Mouse (Mus musculus): Measurements from ENCODE around the gene Psmb11. TPM values are rescaled to one million over a fixed set of nuclear protein-coding genes. Genes with fewer than 3 reads are reported as not detected.

Gene Psmb11
- polyA plus RNA-seq, 1 experiment from 2014 or later: not detected

DNA sequence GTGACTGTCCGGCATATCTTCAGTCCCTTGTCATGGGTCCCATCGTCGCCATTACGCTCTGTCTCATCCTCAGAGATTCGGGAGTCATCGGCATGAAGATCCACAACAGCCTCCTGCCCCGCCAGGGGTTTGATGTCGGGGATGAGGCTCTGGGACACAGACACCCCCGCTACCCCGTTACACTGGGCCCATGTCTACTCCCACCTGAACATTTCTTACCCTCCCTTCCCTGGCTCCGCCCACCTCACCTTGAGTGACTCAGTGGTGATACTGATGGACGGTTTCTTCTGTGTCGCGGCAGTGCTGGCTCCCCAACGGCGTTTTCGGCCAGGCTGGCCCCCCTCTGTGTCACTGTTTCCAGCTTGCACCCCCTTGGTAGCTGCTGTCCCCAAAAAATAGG is 25.2 kb downstream of the Psmb11 start:
- WGBS (ENCODE audit: insufficient replicate concordance): 93% methylated on average over 17 of the region's 17 CpGs
- no peak overlapping the region for H3K9ac ChIP-seq
- ATAC-seq: no peak
- no peaks in the 10 kb centered on the region for H3K9me3 ChIP-seq (replicated peaks)
- peaks cover 34% of the 10 kb centered on the region for H3K4me1 ChIP-seq
- H3K4me3 ChIP-seq: no peak overlapping the region
- no peak overlapping the region for H3K4me2 ChIP-seq
- no peaks in the 10 kb centered on the region for H3K27me3 ChIP-seq (replicated peaks)
- H3K36me3 ChIP-seq: peaks cover 94% of the 10 kb centered on the region
- no peak overlapping the region for H3K27ac ChIP-seq

GRCm38 (mm10) chr14:54646898-54647636 is 25.8 kb downstream of the Psmb11 start:
- H3K4me3 ChIP-seq: no peak overlapping the region
- peaks cover 99% of the 10 kb centered on the region for H3K36me3 ChIP-seq
- no peaks in the 10 kb centered on the region for H3K27me3 ChIP-seq (replicated peaks)
- peaks cover 39% of the 10 kb centered on the region for H3K4me1 ChIP-seq
- H3K9ac ChIP-seq: no peak overlapping the region
- no peak overlapping the region for H3K27ac ChIP-seq
- ATAC-seq: no peak
- no peaks in the 10 kb centered on the region for H3K9me3 ChIP-seq (replicated peaks)
- no peak overlapping the region for H3K4me2 ChIP-seq
- WGBS (ENCODE audit: insufficient replicate concordance): 91% methylated on average over 8 of the region's 8 CpGs

GRCm38 (mm10) chr14:54647900-54648299 is 26.7 kb downstream of the Psmb11 start:
- WGBS (ENCODE audit: insufficient replicate concordance): 59% methylated on average over 4 of the region's 4 CpGs
- H3K4me1 ChIP-seq: peaks cover 47% of the 10 kb centered on the region
- ATAC-seq: no peak

GRCm38 (mm10) chr14:54650621-54651454 is 29.6 kb downstream of the Psmb11 start:
- H3K36me3 ChIP-seq: peaks cover 82% of the 10 kb centered on the region
- H3K27ac ChIP-seq: 0 out of 2 replicates have a peak overlapping the region, but pooled peaks have one; percentile 54
- WGBS (ENCODE audit: insufficient replicate concordance): 57% methylated on average over 23 of the region's 23 CpGs
- no peaks in the 10 kb centered on the region for H3K9me3 ChIP-seq (replicated peaks)
- H3K4me2 ChIP-seq: 0 out of 2 replicates have a peak overlapping the region, but pooled peaks have one; percentile 91
- H3K9ac ChIP-seq: no peak overlapping the region
- no peaks in the 10 kb centered on the region for H3K27me3 ChIP-seq (replicated peaks)
- H3K4me1 ChIP-seq: peaks cover 60% of the 10 kb centered on the region
- H3K4me3 ChIP-seq: no peak overlapping the region
- peak; percentile 46 for ATAC-seq

More at GRCm38 (mm10) chr14:54647900-54648299, 26.7 kb downstream of the Psmb11 start:
- Histone ChIP-seq H3K36me3 (peaks cover 94% of the 10 kb centered on the region), H3K27ac (no peak overlapping the region), H3K9me3 (replicated peaks) (no peaks in the 10 kb centered on the region), H3K4me3 (no peak overlapping the region), H3K27me3 (replicated peaks) (no peaks in the 10 kb centered on the region), H3K4me2 (no peak overlapping the region), H3K9ac (no peak overlapping the region)

GRCm38 (mm10) chr14:54651556-54651955 is 30.3 kb downstream of the Psmb11 start:
- 68% methylated on average over 4 of the region's 4 CpGs for WGBS (ENCODE audit: insufficient replicate concordance)
- Histone ChIP-seq H3K4me1 (peaks cover 60% of the 10 kb centered on the region), H3K9me3 (replicated peaks) (no peaks in the 10 kb centered on the region), H3K4me3 (no peak overlapping the region), H3K9ac (no peak overlapping the region), H3K27ac (peak overlapping the region; percentile 54; the same call in 1 of the 2 replicates), H3K4me2 (peak overlapping the region; percentile 91; the same call in 1 of the 2 replicates), H3K36me3 (peaks cover 82% of the 10 kb centered on the region), H3K27me3 (replicated peaks) (no peaks in the 10 kb centered on the region)
- ATAC-seq: no peak

DNA sequence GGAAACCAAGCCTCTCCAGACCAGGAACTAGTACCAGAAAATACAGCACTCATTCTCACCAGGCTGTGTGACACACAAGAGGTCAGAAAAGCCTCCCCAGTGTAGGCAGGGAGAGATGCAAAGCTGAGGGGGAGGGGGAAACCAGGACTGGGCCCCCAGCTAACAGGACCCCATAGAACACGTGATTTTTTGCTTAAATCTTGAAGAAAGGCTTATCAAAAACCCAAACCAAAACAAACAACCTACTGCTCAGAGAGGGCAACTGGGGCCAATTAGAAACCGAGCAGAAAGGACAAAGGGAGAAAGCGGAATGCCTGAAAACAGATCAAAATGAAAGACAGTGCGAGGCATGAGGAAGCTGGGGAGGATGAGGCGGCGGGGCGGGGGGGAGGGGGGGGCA is 31.6 kb downstream of the Psmb11 start:
- 3% methylated on average over 7 of the region's 7 CpGs for WGBS (ENCODE audit: insufficient replicate concordance)
- Histone ChIP-seq H3K4me3 (peak overlapping the region; percentile 75), H3K36me3 (peaks cover 82% of the 10 kb centered on the region), H3K4me1 (peaks cover 59% of the 10 kb centered on the region), H3K9ac (peak overlapping the region; percentile 83), H3K27me3 (replicated peaks) (no peaks in the 10 kb centered on the region), H3K9me3 (replicated peaks) (no peaks in the 10 kb centered on the region), H3K4me2 (peak overlapping the region; percentile 91), H3K27ac (peak overlapping the region; percentile 85)
- no peak for ATAC-seq

GRCm38 (mm10) chr14:54653496-54653895 is 32.3 kb downstream of the Psmb11 start:
- Histone ChIP-seq H3K4me1 (peaks cover 51% of the 10 kb centered on the region), H3K36me3 (peaks cover 82% of the 10 kb centered on the region), H3K27me3 (replicated peaks) (no peaks in the 10 kb centered on the region), H3K4me2 (peak overlapping the region; percentile 91), H3K9me3 (replicated peaks) (no peaks in the 10 kb centered on the region), H3K9ac (peak overlapping the region; percentile 83), H3K27ac (peak overlapping the region; percentile 85), H3K4me3 (peak overlapping the region; percentile 75)
- ATAC-seq: peak; percentile 92
- WGBS (ENCODE audit: insufficient replicate concordance): under 1% methylated on average over 12 of the region's 12 CpGs

- Histone ChIP-seq H3K4me1 (no peaks in the 10 kb centered on the region), H3K4me3 (no peak overlapping the region), H3K27me3 (replicated peaks) (no peaks in the 10 kb centered on the region), H3K4me2 (no peak overlapping the region), H3K9ac (no peak overlapping the region), H3K27ac (no peak overlapping the region), H3K9me3 (replicated peaks) (no peaks in the 10 kb centered on the region), H3K36me3 (peaks cover 99% of the 10 kb centered on the region)
- 80% methylated on average over 2 of the region's 2 CpGs for WGBS (ENCODE audit: insufficient replicate concordance)
- no peak for ATAC-seq
These were observed 38.8 kb downstream of the Psmb11 start for GRCm38 (mm10) chr14:54660009-54660408.

DNA sequence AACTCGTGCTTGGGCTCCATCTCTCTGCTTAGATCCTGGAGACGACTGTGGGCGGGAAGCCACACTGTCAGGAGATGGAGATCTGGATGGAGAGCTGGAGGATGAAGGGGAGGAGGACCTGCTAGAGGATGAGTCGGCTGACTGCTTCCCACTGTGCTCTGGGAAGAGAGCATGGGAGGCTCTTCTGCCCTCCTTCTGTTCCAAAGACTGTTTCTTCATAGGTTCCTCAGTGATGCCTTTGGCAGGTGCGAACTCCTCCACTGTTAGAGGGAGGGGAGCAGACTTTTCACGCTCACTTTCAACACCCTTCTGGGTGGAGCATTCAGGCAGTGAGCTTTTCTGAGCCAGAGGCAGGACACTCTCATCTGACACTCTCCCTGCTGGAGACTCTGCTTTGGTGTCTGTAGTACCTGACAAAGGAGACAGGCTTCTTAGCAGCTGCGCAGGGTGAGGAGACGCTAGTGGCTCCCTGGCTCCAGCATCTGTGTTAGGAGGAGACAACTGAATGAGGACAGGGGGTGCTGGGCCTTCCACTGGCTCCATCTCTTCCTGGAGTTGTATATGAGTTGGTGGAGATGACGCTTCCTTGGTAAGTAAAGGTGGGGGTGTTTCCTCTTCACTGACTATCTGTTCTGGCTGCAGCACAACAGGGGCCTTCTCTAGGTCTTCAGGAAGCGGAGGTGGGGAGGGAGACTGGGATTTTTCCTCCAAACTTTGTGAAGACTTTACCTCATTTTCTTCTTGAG is 43.4 kb downstream of the Psmb11 start:
- no peak overlapping the region for H3K4me3 ChIP-seq
- H3K36me3 ChIP-seq: peaks cover 98% of the 10 kb centered on the region
- no peak overlapping the region for H3K27ac ChIP-seq
- H3K27me3 ChIP-seq (replicated peaks): no peaks in the 10 kb centered on the region
- H3K4me2 ChIP-seq: no peak overlapping the region
- no peak overlapping the region for H3K9ac ChIP-seq
- H3K9me3 ChIP-seq (replicated peaks): no peaks in the 10 kb centered on the region
- H3K4me1 ChIP-seq: no peaks in the 10 kb centered on the region
- ATAC-seq: no peak
- WGBS (ENCODE audit: insufficient replicate concordance): 89% methylated on average over 10 of the region's 10 CpGs

- H3K4me3 ChIP-seq: no peak overlapping the region
- 65% methylated on average over 4 of the region's 4 CpGs for WGBS (ENCODE audit: insufficient replicate concordance)
- H3K36me3 ChIP-seq: peaks cover 88% of the 10 kb centered on the region
These were observed 48.1 kb downstream of the Psmb11 start for GRCm38 (mm10) chr14:54669381-54669780.

GRCm38 (mm10) chr14:54674317-54674716 is 53.1 kb downstream of the Psmb11 start:
- H3K9me3 ChIP-seq (replicated peaks): no peaks in the 10 kb centered on the region
- no peak overlapping the region for H3K27ac ChIP-seq
- H3K9ac ChIP-seq: no peak overlapping the region
- H3K4me1 ChIP-seq: no peaks in the 10 kb centered on the region
- WGBS (ENCODE audit: insufficient replicate concordance): 58% methylated on average over 2 of the region's 2 CpGs
- ATAC-seq: no peak
- peaks cover 88% of the 10 kb centered on the region for H3K36me3 ChIP-seq
- H3K4me3 ChIP-seq: no peak overlapping the region
- H3K27me3 ChIP-seq (replicated peaks): no peaks in the 10 kb centered on the region
- no peak overlapping the region for H3K4me2 ChIP-seq

More at GRCm38 (mm10) chr14:54669381-54669780, 48.1 kb downstream of the Psmb11 start:
- H3K27ac ChIP-seq: no peak overlapping the region
- no peaks in the 10 kb centered on the region for H3K27me3 ChIP-seq (replicated peaks)
- no peaks in the 10 kb centered on the region for H3K9me3 ChIP-seq (replicated peaks)
- H3K4me1 ChIP-seq: no peaks in the 10 kb centered on the region
- no peak overlapping the region for H3K4me2 ChIP-seq
- H3K9ac ChIP-seq: no peak overlapping the region
- no peak for ATAC-seq

All from liver, embryonic 12.5 days (tissue).